Mouse (Mus musculus) kidney, adult 2 months (tissue): ENCODE measurements at regions not wholly inside any gene's neighbourhood (a gene's known extent, or its start where the extent isn't known, plus 50 kb on each side); places are given as distances from the start of the nearest gene placed in this dataset.

Source experiments
- CTCF ChIP-seq: fragments of 200-500 bp; conservative IDR thresholded peaks from 2 replicates; pipeline ENCODE4 v1.5.1; 2011; ENCODE audit warnings: low read depth, mild to moderate bottlenecking, control low read depth, low read length, moderate library complexity, mixed read lengths; ENCODE audit not compliant: insufficient read depth, insufficient read length
- POLR2A ChIP-seq: fragments of 200-500 bp; IDR thresholded peaks from one replicate; pipeline ENCODE4 v1.6.1; 2011; ENCODE audit warnings: low read depth, low read length, control low read depth

GRCm38 (mm10) chr7:64011563-64012267 is 73.0 kb upstream of the Klf13 start:
- TF ChIP-seq CTCF, result no peak
- no peak for TF ChIP-seq POLR2A
